Mouse (Mus musculus): ENCODE data around the gene Gas1. TPM values are rescaled to one million over a fixed set of nuclear protein-coding genes. Genes with fewer than 3 reads are reported as not detected.

Gene Gas1
- polyA plus RNA-seq, 1 experiment: not detected

GRCm38 (mm10) chr13:60170898-60171715, 6.1 kb downstream of the Gas1 start:
- H3K27ac ChIP-seq (ENCODE audit: insufficient read depth, low read depth, low read length): no peak overlapping the region
- H3K4me3 ChIP-seq (ENCODE audit: insufficient read depth, low read depth, low read length): no peak overlapping the region
- H3K4me1 ChIP-seq (ENCODE audit: control insufficient read depth, insufficient read depth, low read length): peaks cover 3% of the 10 kb centered on the region; the same call in 1 of the 2 replicates
- WGBS: 75% methylated on average over 21 of the region's 21 CpGs
- TF ChIP-seq CTCF (IDR thresholded peaks at IDR 0.05; ENCODE audit: insufficient read depth, low read depth, low read length) (no peak), POLR2A (IDR thresholded peaks at IDR 0.05; ENCODE audit: insufficient read depth, low read depth, low read length) (no peak)

DNA sequence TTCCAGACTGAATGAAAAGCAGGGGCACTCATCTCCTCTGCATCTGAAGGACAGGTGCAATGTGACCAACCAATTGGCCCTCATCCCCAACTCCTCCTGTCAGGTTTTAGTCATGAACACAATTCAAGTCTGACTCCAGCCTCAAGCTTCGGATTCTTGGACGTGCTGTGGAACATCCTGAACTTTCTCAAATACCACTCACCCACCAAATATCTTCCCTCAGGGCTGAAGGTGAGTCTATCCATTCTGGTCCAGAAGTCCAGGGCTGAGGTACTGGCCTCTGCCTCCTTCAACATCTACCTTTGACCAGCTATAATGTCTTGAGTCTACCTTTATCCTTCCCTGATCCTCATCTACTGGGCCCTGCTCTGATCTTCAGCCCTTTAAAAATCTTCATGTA, 8.1 kb downstream of the Gas1 start:
- no peak for TF ChIP-seq CTCF (IDR thresholded peaks at IDR 0.05; ENCODE audit: insufficient read depth, low read depth, low read length)
- no peak for TF ChIP-seq POLR2A (IDR thresholded peaks at IDR 0.05; ENCODE audit: insufficient read depth, low read depth, low read length)
- Histone ChIP-seq H3K4me1 (ENCODE audit: control insufficient read depth, insufficient read depth, low read length) (no peaks in the 10 kb centered on the region), H3K27ac (ENCODE audit: insufficient read depth, low read depth, low read length) (no peak overlapping the region), H3K4me3 (ENCODE audit: insufficient read depth, low read depth, low read length) (no peak overlapping the region)
- WGBS: 97% methylated on average over 2 of the region's 2 CpGs

DNA sequence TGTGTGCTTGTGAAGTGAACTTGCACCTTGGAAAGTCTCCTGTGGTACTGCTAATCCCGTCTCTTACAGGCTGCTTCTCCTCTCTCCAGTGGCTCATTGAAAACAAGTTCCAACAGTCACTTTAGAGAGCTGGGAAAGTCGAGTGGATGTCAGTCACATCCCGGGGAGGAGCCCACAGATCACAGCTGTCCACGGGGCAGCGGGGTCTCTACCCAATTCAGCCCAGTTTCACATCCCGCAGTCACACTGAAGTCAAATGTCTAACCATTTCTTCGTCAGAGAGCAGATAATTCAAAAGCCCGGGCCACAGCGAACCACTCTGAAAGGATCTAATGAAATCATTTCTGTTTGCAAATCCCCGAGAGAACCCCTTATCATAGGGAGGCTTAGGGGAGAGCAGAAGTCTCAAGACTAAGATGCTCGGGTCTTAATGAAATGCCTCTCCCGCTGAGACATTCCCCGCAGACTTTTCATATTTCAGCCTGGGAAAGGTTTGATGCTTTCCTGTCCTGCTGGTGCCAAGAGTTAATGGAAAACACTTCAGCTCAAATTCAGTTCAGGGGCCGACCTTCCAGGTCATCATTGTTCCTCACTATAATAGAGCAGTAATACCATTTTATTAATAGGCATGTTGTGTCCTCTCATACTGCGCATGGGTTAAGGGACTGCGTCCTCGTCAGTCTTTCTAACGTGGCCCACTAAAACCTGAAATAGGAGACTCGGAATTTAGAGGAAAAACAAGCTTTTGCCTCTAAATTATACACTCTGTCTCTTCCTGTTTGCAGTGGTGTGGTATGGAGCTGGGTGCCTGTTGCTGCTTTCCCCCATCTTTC, 20.7 kb downstream of the Gas1 start:
- no peak overlapping the region for H3K27ac ChIP-seq (ENCODE audit: insufficient read depth, low read depth, low read length)
- WGBS: 30% methylated on average over 19 of the region's 19 CpGs
- H3K4me1 ChIP-seq (ENCODE audit: control insufficient read depth, insufficient read depth, low read length): no peaks in the 10 kb centered on the region
- no peak overlapping the region for H3K4me3 ChIP-seq (ENCODE audit: insufficient read depth, low read depth, low read length)
- no peak for TF ChIP-seq POLR2A (IDR thresholded peaks at IDR 0.05; ENCODE audit: insufficient read depth, low read depth, low read length)
- no peak for TF ChIP-seq CTCF (IDR thresholded peaks at IDR 0.05; ENCODE audit: insufficient read depth, low read depth, low read length)

GRCm38 (mm10) chr13:60154170-60154569, 23.0 kb downstream of the Gas1 start:
- Histone ChIP-seq H3K4me3 (ENCODE audit: insufficient read depth, low read depth, low read length) (no peak overlapping the region), H3K27ac (ENCODE audit: insufficient read depth, low read depth, low read length) (no peak overlapping the region), H3K4me1 (ENCODE audit: control insufficient read depth, insufficient read depth, low read length) (no peaks in the 10 kb centered on the region)
- TF ChIP-seq POLR2A (IDR thresholded peaks at IDR 0.05; ENCODE audit: insufficient read depth, low read depth, low read length) (no peak), CTCF (IDR thresholded peaks at IDR 0.05; ENCODE audit: insufficient read depth, low read depth, low read length) (no peak)
- WGBS: 97% methylated on average over 3 of the region's 3 CpGs

DNA sequence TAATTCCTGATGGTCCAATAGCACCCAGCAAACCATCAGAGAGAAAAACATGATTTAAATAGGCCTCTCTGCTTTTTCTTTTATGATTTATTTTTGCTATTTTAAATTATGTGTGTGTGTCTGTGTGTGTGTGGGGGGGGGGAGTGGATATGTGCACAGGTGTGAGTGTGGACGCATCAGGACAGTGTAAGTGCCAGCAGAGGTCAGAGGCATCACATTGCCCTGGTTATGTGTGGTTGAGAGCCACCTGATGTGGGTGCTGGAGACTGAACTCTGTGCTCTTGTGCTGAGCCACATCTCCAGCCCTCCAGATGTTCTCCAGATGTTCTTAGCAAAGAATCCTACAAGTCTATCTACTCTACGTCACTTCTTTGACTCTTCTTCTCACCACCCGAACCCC, 28.9 kb downstream of the Gas1 start:
- no peak for TF ChIP-seq CTCF (IDR thresholded peaks at IDR 0.05; ENCODE audit: insufficient read depth, low read depth, low read length)
- no peak for TF ChIP-seq POLR2A (IDR thresholded peaks at IDR 0.05; ENCODE audit: insufficient read depth, low read depth, low read length)
- Histone ChIP-seq H3K4me3 (ENCODE audit: insufficient read depth, low read depth, low read length) (no peak overlapping the region), H3K4me1 (ENCODE audit: control insufficient read depth, insufficient read depth, low read length) (peaks cover 10% of the 10 kb centered on the region), H3K27ac (ENCODE audit: insufficient read depth, low read depth, low read length) (no peak overlapping the region)
- WGBS: 80% methylated on average over 3 of the region's 3 CpGs

GRCm38 (mm10) chr13:60147857-60148181, 29.3 kb downstream of the Gas1 start:
- TF ChIP-seq CTCF (IDR thresholded peaks at IDR 0.05; ENCODE audit: insufficient read depth, low read depth, low read length) (no peak), POLR2A (IDR thresholded peaks at IDR 0.05; ENCODE audit: insufficient read depth, low read depth, low read length) (no peak)
- 97% methylated on average over 2 of the region's 2 CpGs for WGBS
- Histone ChIP-seq H3K4me1 (ENCODE audit: control insufficient read depth, insufficient read depth, low read length) (peaks cover 10% of the 10 kb centered on the region), H3K4me3 (ENCODE audit: insufficient read depth, low read depth, low read length) (no peak overlapping the region), H3K27ac (ENCODE audit: insufficient read depth, low read depth, low read length) (no peak overlapping the region)

GRCm38 (mm10) chr13:60146994-60147856, 29.9 kb downstream of the Gas1 start:
- 17% methylated on average over 21 of the region's 21 CpGs for WGBS

DNA sequence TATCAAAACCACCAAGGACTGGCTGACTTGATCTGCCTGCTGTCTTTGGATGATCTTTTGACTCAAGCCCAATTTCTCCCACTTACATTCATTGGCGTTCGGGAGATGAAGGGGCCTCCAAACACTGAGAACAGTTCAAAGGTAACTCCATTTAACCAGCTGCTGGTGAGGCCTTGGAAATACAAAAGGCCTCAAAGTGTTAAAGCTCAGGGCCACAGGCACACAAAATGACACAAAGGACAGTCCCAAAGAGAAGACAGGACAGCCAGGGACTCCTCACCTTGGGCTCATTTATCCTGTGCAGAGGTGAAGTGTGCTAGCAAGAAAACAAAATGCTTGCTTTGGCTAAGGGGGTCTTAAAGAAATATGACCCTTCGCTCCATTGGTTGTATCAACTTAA, 30.9 kb downstream of the Gas1 start:
- no peak overlapping the region for H3K4me3 ChIP-seq (ENCODE audit: insufficient read depth, low read depth, low read length)
- peaks cover 10% of the 10 kb centered on the region for H3K4me1 ChIP-seq (ENCODE audit: control insufficient read depth, insufficient read depth, low read length)
- no peak for TF ChIP-seq CTCF (IDR thresholded peaks at IDR 0.05; ENCODE audit: insufficient read depth, low read depth, low read length)
- TF ChIP-seq POLR2A (IDR thresholded peaks at IDR 0.05; ENCODE audit: insufficient read depth, low read depth, low read length): no peak
- no peak overlapping the region for H3K27ac ChIP-seq (ENCODE audit: insufficient read depth, low read depth, low read length)
- 87% methylated on average over 3 of the region's 3 CpGs for WGBS

More at GRCm38 (mm10) chr13:60146994-60147856, 29.9 kb downstream of the Gas1 start:
- Histone ChIP-seq H3K4me1 (ENCODE audit: control insufficient read depth, insufficient read depth, low read length) (peaks cover 10% of the 10 kb centered on the region), H3K4me3 (ENCODE audit: insufficient read depth, low read depth, low read length) (peak overlapping the region; percentile 30), H3K27ac (ENCODE audit: insufficient read depth, low read depth, low read length) (no peak overlapping the region)
- TF ChIP-seq POLR2A (IDR thresholded peaks at IDR 0.05; ENCODE audit: insufficient read depth, low read depth, low read length) (no peak), CTCF (IDR thresholded peaks at IDR 0.05; ENCODE audit: insufficient read depth, low read depth, low read length) (no peak)

Measured in olfactory bulb, adult 2 months (tissue).